ENCODE assay signal across 8 mouse cellular contexts in genomic region chr6:136721925-136722324, GRCm38 (mm10). TPM values are rescaled to one million over a fixed set of nuclear protein-coding genes. Genes with fewer than 3 reads are reported as not detected.
DNase-seq lines count a peak whose midpoint lies in the region; ATAC-seq and TF ChIP-seq lines count a peak whose summit lies in the region.

No protein-coding gene starts in this region.

- no peak for ATAC-seq in heart, embryonic 11.5 days (replicated peaks; ENCODE audit: insufficient number of reproducible peaks, low FRiP score, low TSS enrichment)
- peak; percentile 83 for ATAC-seq in megakaryocyte, adult 5-6 weeks (ENCODE audit: poor library complexity, severe bottlenecking)

- DNase-seq in heart, adult 18-20 months, result peak; percentile 39 to 75
- peak; percentile 75 for DNase-seq in A20 (ENCODE audit: low read depth, low spot score)
- peak; percentile 69 for DNase-seq in adrenal gland, postnatal 25 days
- DNase-seq in layer of hippocampus, adult 11-12 months (ENCODE audit: low spot score), result peak; percentile 47
- DNase-seq in spleen, postnatal 36 days (ENCODE audit: low spot score in 2 of 2), result peak; percentile 59 to 61

- 53% methylated on average over 6 of the region's 6 CpGs for WGBS in heart, embryonic 11.5 days (ENCODE audit: insufficient replicate concordance)

- no peaks in the 10 kb centered on the region for H3K9me3 ChIP-seq in heart, embryonic 11.5 days (replicated peaks; ENCODE audit: control insufficient read depth, low read length)

- no peak overlapping the region for H3K4me3 ChIP-seq in heart, embryonic 11.5 days (ENCODE audit: low read depth, low read length)
- no peak overlapping the region for H3K4me3 ChIP-seq in embryonic fibroblast, embryonic 13.5 days (ENCODE audit: insufficient read depth, low read length)

- no peaks in the 10 kb centered on the region for H3K36me3 ChIP-seq in heart, embryonic 11.5 days (ENCODE audit: control insufficient read depth, insufficient read depth, low read length)

- no peak overlapping the region for H3K9ac ChIP-seq in heart, embryonic 11.5 days (ENCODE audit: low read depth, low read length)

- TF ChIP-seq POLR2A in embryonic fibroblast, embryonic 13.5 days (IDR thresholded peaks at IDR 0.05; ENCODE audit: low read depth, low read length), result no peak

- no peaks in the 10 kb centered on the region for H3K27me3 ChIP-seq in heart, embryonic 11.5 days (ENCODE audit: control insufficient read depth, insufficient read depth, low read length)

- H3K4me2 ChIP-seq in heart, embryonic 11.5 days, result no peak overlapping the region

- peak; percentile 83; the same call in 1 of the 2 replicates for TF ChIP-seq CTCF in embryonic fibroblast, embryonic 13.5 days (IDR thresholded peaks at IDR 0.05; ENCODE audit: borderline replicate concordance, insufficient read depth, low read length)

- no peaks in the 10 kb centered on the region for H3K4me1 ChIP-seq in heart, embryonic 11.5 days (ENCODE audit: control insufficient read depth, insufficient read depth, low read length)
- no peaks in the 10 kb centered on the region for H3K4me1 ChIP-seq in embryonic fibroblast, embryonic 13.5 days (ENCODE audit: control insufficient read depth, insufficient read depth, low read length)

- H3K27ac ChIP-seq in heart, embryonic 11.5 days (ENCODE audit: low read depth, low read length), result no peak overlapping the region
- H3K27ac ChIP-seq in embryonic fibroblast, embryonic 13.5 days (ENCODE audit: insufficient read depth, low read length), result no peak overlapping the region

RNA-seq across cellular contexts. Expression of gene Gucy2c, which starts 59.6 kb away (rescaled TPM):
- not detected for total RNA-seq in heart, adult 18-20 months (2021)
- polyA plus RNA-seq in heart, embryonic 11.5 days (2014; fragmentation: Nextera tagmentation; extraction: Ambion mirVana), result 0.11 TPM in 1 of 2 replicates, not detected in the other
- total RNA-seq in adrenal gland, postnatal 25 days (2021), result not detected in 2 replicates
- not detected in 2 replicates for polyA plus RNA-seq in embryonic fibroblast, embryonic 13.5 days (2011; ENCODE audit: insufficient read length, low read depth, missing spikeins)
- total RNA-seq in megakaryocyte, adult 5-6 weeks (2015), result 0.27 TPM in 1 of 2 replicates, not detected in the other
- total RNA-seq in megakaryocyte, adult 5-6 weeks (2017), result 0.11 TPM in 1 of 2 replicates, not detected in the other
